Mouse (Mus musculus) layer of hippocampus, adult 9-11 months (tissue): ENCODE data around the gene Sult2b1.
A peak's percentile ranks its signal among the peaks of the same experiment; 100 is the strongest.

Source experiments
- DNase-seq: peaks from one replicate; pipeline ENCODE4 v3.0.0; 2022

The Sult2b1 gene

GRCm38 (mm10) chr7:45692364-45692763 is 92.1 kb downstream of the Sult2b1 start:
- no peak for DNase-seq

DNA sequence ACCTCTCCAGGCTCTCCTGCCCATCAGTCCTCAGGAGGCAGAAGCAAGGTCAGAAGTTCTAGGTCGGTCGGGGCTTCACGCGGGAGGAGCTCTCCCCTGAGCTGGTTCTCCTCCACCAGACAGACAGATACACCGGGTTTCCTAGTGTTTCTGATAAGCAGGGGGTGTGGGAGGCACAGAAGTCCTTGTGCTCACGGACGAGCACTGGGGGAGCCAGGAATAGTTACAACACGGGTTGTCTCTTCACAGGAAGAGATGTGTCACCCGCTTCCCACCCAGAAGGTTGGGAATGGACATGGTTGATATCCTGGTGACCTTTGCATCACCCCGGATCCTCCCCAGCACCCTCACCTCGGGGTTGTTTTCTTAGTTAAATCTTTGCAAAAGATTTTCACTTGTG is 94.7 kb downstream of the Sult2b1 start:
- DNase-seq = no peak

DNA sequence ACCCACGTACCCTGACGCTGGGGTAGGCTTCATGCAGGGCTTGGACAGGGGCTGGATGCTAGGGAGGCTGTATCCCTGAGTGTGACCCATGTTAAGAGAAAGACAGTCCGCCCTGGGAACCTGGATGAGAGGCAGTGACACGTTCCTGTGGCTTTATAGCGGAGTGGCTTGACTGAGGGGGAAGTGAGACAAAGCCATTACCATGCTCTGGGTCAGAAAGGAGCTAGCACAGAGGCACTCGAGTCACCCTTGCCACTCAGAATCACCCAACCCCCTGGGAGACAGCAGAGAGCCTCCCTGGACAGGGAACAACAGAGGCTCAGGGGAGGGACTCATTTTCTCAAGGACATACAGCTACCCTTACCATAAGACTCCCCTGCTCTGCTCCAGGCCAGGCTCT is 95.4 kb downstream of the Sult2b1 start:
- no peak for DNase-seq

DNA sequence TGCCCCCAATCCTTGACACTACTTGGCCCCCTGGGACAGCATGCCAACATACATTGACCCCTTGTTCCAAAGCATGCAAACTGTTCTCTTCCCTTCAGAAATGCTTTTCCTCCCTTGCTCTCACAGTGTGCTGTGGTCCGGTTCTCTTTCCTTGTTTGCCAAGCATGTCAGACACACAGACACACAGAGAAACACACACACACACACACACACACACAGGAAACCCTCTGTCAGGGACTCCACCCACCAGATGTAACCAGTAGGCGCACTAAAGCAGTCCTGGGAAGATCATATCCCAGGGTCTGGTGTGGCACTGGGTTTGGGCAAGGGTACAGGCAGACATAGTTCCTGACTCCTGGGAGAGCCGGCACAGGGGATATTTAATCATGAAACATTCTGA is 97.6 kb downstream of the Sult2b1 start:
- no peak for DNase-seq

DNA sequence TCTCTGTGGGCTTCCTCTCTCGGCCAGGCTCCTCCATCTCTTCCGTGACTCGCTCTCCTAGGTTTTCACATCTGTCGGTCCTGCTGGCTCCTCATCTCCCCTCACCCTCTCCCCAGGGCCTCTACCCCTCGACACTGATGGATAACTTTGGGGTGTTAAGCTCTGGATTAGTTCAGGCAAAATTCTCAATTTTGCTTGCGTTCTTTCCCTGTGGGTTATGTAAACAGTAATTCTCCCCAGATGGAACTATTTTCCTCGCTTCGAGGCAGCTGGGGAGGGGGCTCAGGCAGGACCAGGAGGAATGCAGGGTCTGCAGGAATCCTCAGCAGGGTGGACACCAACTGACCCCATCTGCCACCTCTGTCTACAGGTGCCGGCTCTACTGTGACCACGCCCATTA is 98.7 kb downstream of the Sult2b1 start:
- no peak for DNase-seq

DNA sequence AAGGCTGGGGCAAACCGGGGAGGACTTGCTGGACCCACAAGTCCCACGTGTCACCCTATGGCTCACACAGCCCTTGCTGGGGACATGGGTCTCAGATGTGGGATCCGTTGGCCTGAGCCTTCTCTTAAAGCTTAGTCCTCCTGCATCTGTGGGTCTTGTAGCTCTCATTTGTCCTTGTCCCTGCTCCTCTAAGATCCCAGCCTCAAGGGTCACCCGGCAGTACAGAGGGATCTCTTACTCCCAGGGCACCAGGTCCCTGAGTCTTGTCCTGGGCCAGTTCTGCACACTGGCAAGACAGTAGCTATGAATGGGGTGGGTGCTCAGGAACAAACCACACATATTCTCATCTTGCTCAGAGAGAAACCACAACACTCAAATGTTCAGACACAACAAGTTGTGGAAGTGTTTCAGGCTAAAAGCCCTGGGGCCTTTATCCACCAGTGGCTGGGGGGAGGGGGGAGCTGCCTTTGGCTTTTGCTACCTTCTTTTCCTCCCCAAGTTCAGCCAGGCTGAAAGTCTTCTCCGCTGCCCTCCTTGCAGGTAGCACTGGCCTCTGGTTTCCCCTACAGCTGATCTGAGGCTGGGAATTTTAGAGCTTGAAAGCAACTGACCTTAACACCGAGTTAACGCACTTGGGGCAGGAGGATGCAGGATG is 100.9 kb downstream of the Sult2b1 start, which contains the start of gene Ntn5:
Gene Ntn5 (plus strand): TSS at position 627 of the 655 bp plus-strand sequence.
- no peak for DNase-seq

- DNase-seq = peak; percentile 88
These were observed 102.0 kb downstream of the Sult2b1 start for GRCm38 (mm10) chr7:45682144-45683126.

DNA sequence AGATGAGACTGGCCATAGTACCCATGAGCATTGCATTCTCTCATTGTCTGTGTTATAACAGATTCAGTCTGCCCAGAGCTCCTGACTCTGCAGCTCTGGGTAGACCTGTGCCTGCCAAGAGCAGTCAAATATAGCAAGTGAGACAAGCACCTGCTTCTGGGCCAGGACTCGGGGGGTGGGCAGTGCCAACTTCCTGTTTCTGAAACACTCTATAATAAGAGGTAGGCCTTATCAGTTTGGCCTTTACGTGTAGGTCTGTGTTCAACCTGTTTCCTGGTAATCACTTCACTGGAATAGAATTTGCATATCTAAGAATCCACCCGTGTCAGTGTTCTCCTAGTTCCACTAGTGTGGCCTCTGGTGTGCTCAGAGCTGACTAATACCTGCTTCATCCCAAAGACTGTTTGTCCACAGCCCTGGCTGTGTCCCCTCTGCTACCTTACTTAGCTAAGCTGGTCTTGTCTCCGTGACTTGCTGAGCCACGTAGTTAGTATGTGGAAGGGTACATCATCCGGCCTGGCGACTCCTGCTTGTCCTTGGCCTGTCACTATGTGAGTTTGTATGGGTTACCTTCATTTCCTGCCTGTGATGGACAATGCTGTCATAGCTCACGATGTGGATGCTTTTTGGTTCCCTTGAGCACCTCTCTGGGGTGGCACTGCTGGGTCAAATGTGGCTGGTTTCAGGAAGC is 103.3 kb downstream of the Sult2b1 start:
- DNase-seq = no peak
